Mouse (Mus musculus): ENCODE data around the gene Ddx39b. TPM values are rescaled to one million over a fixed set of nuclear protein-coding genes. Genes with fewer than 3 reads are reported as not detected.

The Ddx39b gene
- total and polyA plus RNA-seq, 3 experiments, result 206 to 787 (median 581) TPM

GRCm38 (mm10) chr17:35255301-35255700 lies 13.8 kb downstream of the Ddx39b start:
- no peak for DNase-seq (ENCODE audit: low read depth, low spot score)
- H3K36me3 ChIP-seq (ENCODE audit: control insufficient read depth in 1 of 2, insufficient read depth in 2 of 2, low read length in 2 of 2), result peaks cover 0 to 5% of the 10 kb centered on the region in 2 experiments; a peak in 2 of 4 replicates
- H3K9ac ChIP-seq (ENCODE audit: control insufficient read depth, low read depth, low read length, poor library complexity, severe bottlenecking), result no peak overlapping the region
- no peak overlapping the region for H3K4me3 ChIP-seq (ENCODE audit: control insufficient read depth in 1 of 2, insufficient read depth in 1 of 2, low read depth in 2 of 2, low read length in 2 of 2)
- no peak overlapping the region for H3K27ac ChIP-seq (ENCODE audit: control insufficient read depth, low read depth, low read length)
- no peaks in the 10 kb centered on the region for H3K9me3 ChIP-seq (replicated peaks; ENCODE audit: insufficient read depth, low read length)
- no peak for TF ChIP-seq RCOR1 (IDR thresholded peaks at IDR 0.05; ENCODE audit: low read depth, low read length)
- TF ChIP-seq ZC3H11A (IDR thresholded peaks at IDR 0.05; ENCODE audit: low read depth, low read length), result no peak
- no peak for TF ChIP-seq CTCF (IDR thresholded peaks at IDR 0.05 in 2 of 3, conservative IDR thresholded peaks at IDR 0.05 in 1 of 3; ENCODE audit: control insufficient read depth in 1 of 3, insufficient read depth in 1 of 3, low read depth in 2 of 3, low read length in 3 of 3, poor library complexity in 1 of 3, severe bottlenecking in 1 of 3)
- no peak for TF ChIP-seq MYC (IDR thresholded peaks at IDR 0.05; ENCODE audit: low read depth, low read length)
- no peak for TF ChIP-seq BHLHE40 (IDR thresholded peaks at IDR 0.05; ENCODE audit: borderline replicate concordance, low read depth, low read length)
- TF ChIP-seq TAL1 (IDR thresholded peaks at IDR 0.05; ENCODE audit: low read length), result no peak
- no peak for TF ChIP-seq POLR2A (IDR thresholded peaks at IDR 0.05; ENCODE audit: control insufficient read depth in 1 of 2, insufficient read depth in 1 of 2, low read depth in 1 of 2, low read length in 2 of 2, poor library complexity in 1 of 2)
- no peak for TF ChIP-seq ZNF384 (IDR thresholded peaks at IDR 0.05; ENCODE audit: low read depth, low read length)
- TF ChIP-seq MAFK (IDR thresholded peaks at IDR 0.05; ENCODE audit: borderline replicate concordance, low read depth, low read length), result no peak
- TF ChIP-seq ZMIZ1 (IDR thresholded peaks at IDR 0.05; ENCODE audit: low read depth, low read length), result no peak
- TF ChIP-seq MAX (IDR thresholded peaks at IDR 0.05; ENCODE audit: low read length), result no peak
- TF ChIP-seq USF2 (IDR thresholded peaks at IDR 0.05; ENCODE audit: borderline replicate concordance in 1 of 2, insufficient read depth in 1 of 2, low read depth in 1 of 2, low read length in 2 of 2), result no peak
- TF ChIP-seq ELF1 (IDR thresholded peaks at IDR 0.05; ENCODE audit: low read depth, low read length), result no peak
- TF ChIP-seq ZKSCAN1 (IDR thresholded peaks at IDR 0.05; ENCODE audit: low read depth, low read length), result no peak
- peaks cover 5 to 13% of the 10 kb centered on the region in 2 experiments for H3K4me1 ChIP-seq (ENCODE audit: control insufficient read depth in 1 of 2, insufficient read depth in 2 of 2, low read length in 2 of 2)
- H3K27me3 ChIP-seq (ENCODE audit: control insufficient read depth in 1 of 2, insufficient read depth in 2 of 2, low read length in 2 of 2), result no peaks in the 10 kb centered on the region
- no peaks in the 10 kb centered on the region; the same call in 1 of the 2 replicates for H3K79me2 ChIP-seq (ENCODE audit: control insufficient read depth, insufficient read depth, low read length, poor library complexity)

- H3K36me3 ChIP-seq (ENCODE audit: control insufficient read depth in 1 of 2, insufficient read depth in 2 of 2, low read length in 2 of 2), result peaks cover 0 to 5% of the 10 kb centered on the region in 2 experiments; a peak in 1 of 4 replicates
- peaks cover 5 to 13% of the 10 kb centered on the region in 2 experiments for H3K4me1 ChIP-seq (ENCODE audit: control insufficient read depth in 1 of 2, insufficient read depth in 2 of 2, low read length in 2 of 2)
- TF ChIP-seq MAX (IDR thresholded peaks at IDR 0.05; ENCODE audit: low read length) (0 out of 2 replicates have a peak, but pooled peaks have one; percentile 13), TAL1 (IDR thresholded peaks at IDR 0.05; ENCODE audit: low read length) (no peak), ELF1 (IDR thresholded peaks at IDR 0.05; ENCODE audit: low read depth, low read length) (no peak)
- H3K27ac ChIP-seq (ENCODE audit: control insufficient read depth, low read depth, low read length), result no peak overlapping the region
- H3K4me3 ChIP-seq (ENCODE audit: control insufficient read depth in 1 of 2, insufficient read depth in 1 of 2, low read depth in 2 of 2, low read length in 2 of 2), result no peak overlapping the region
- no peaks in the 10 kb centered on the region; the same call in 1 of the 2 replicates for H3K79me2 ChIP-seq (ENCODE audit: control insufficient read depth, insufficient read depth, low read length, poor library complexity)
- peak; percentile 58 for DNase-seq (ENCODE audit: low read depth, low spot score)
- no peak overlapping the region for H3K9ac ChIP-seq (ENCODE audit: control insufficient read depth, low read depth, low read length, poor library complexity, severe bottlenecking)
- H3K9me3 ChIP-seq (replicated peaks; ENCODE audit: insufficient read depth, low read length), result no peaks in the 10 kb centered on the region
- H3K27me3 ChIP-seq (ENCODE audit: control insufficient read depth in 1 of 2, insufficient read depth in 2 of 2, low read length in 2 of 2), result no peaks in the 10 kb centered on the region
Observed at GRCm38 (mm10) chr17:35255704-35256103, 14.2 kb downstream of the Ddx39b start.
